ENCODE assay signal across 18 mouse cellular contexts in the genomic region with DNA sequence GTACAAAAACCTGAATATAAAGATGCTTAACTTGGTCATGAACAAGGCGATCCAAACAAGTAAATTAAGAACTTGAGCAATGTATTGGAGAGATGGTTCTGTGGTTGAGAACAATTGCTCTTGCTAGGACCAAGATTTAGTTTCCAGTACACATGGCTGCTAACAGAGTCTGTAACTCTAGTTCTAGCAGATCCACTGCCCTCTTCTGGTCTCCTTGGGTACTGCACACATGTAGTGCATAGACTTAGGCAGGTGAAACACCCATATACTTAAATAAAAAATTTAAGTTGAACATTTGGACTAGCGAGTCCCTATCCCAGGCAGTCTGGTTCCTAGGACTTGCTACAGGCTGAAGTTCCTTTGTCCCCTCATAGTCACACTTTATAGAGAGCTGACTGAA. TPM values are rescaled to one million over a fixed set of nuclear protein-coding genes. Genes with fewer than 3 reads are reported as not detected.
DNase-seq lines count a peak whose midpoint lies in the region; ATAC-seq and TF ChIP-seq lines count a peak whose summit lies in the region.
"Had no signal": no experiment of that assay in that cellular context is flagged by ENCODE, and none has a peak within 500 bp of the region (broad histone marks: within the 10 kb centered on the region; RNA-seq: fewer than 3 reads in every experiment).

No protein-coding gene starts in this region.

- DNase-seq in forebrain, postnatal 0 days = no peak
- DNase-seq in lung, postnatal 0 days (ENCODE audit: low spot score) = no peak
- no peak for DNase-seq in lung, adult 2 months
- peak; percentile 83 for DNase-seq in ES-CJ7 (ENCODE audit: low read depth, low spot score)
- peak; percentile 45 for DNase-seq in naive thymus-derived CD4-positive, alpha-beta T cell, adult 2 months (ENCODE audit: low read depth)
- DNase-seq in spleen, adult 12 weeks (ENCODE audit: low spot score) = no peak
- DNase-seq in gastrocnemius, adult 8-10 months (ENCODE audit: low spot score in 2 of 2) = no peak
- DNase-seq: gastrocnemius, postnatal 25 days; kidney, adult 18-20 months; right cerebral cortex, adult 18-20 months had no signal

- no peak overlapping the region for H3K4me3 ChIP-seq in forebrain, postnatal 0 days (ENCODE audit: low read depth, low read length)
- no peak overlapping the region for H3K4me3 ChIP-seq in forebrain, embryonic 15.5 days
- H3K4me3 ChIP-seq in lung, postnatal 0 days (ENCODE audit: low read depth, low read length) = no peak overlapping the region
- no peak overlapping the region for H3K4me3 ChIP-seq in lung, adult 2 months (replicated peaks; ENCODE audit: extremely low read depth, low read depth, low read length)
- H3K4me3 ChIP-seq: limb, embryonic 12.5 days had no signal

- no peaks in the 10 kb centered on the region for H3K4me1 ChIP-seq in forebrain, postnatal 0 days (ENCODE audit: insufficient read depth)
- no peaks in the 10 kb centered on the region for H3K4me1 ChIP-seq in forebrain, embryonic 15.5 days
- no peaks in the 10 kb centered on the region for H3K4me1 ChIP-seq in lung, postnatal 0 days (ENCODE audit: insufficient read depth, low read depth, low read length)
- no peaks in the 10 kb centered on the region for H3K4me1 ChIP-seq in lung, adult 2 months (ENCODE audit: control insufficient read depth, insufficient read depth, low read length)
- H3K4me1 ChIP-seq: limb, embryonic 12.5 days had no signal

- WGBS in forebrain, postnatal 0 days = 95% methylated on average over 2 of the region's 2 CpGs
- WGBS in forebrain, embryonic 15.5 days = 97% methylated on average over 2 of the region's 2 CpGs
- WGBS in lung, postnatal 0 days = 97% methylated on average over 2 of the region's 2 CpGs
- 97% methylated on average over 2 of the region's 2 CpGs for WGBS in lung, adult 2 months

- no peaks in the 10 kb centered on the region for H3K27me3 ChIP-seq in forebrain, postnatal 0 days (ENCODE audit: insufficient read depth, low read length)
- H3K27me3 ChIP-seq in forebrain, embryonic 15.5 days = no peaks in the 10 kb centered on the region
- H3K27me3 ChIP-seq in lung, postnatal 0 days (replicated peaks; ENCODE audit: insufficient read depth, low read length) = no peaks in the 10 kb centered on the region

- H3K36me3 ChIP-seq in forebrain, postnatal 0 days (ENCODE audit: insufficient read depth) = no peaks in the 10 kb centered on the region
- H3K36me3 ChIP-seq in forebrain, embryonic 15.5 days = no peaks in the 10 kb centered on the region
- no peaks in the 10 kb centered on the region for H3K36me3 ChIP-seq in lung, postnatal 0 days (ENCODE audit: insufficient read depth, low read length)
- H3K36me3 ChIP-seq: limb, embryonic 12.5 days had no signal

- H3K4me2 ChIP-seq in forebrain, postnatal 0 days (ENCODE audit: low read depth) = no peak overlapping the region
- no peak overlapping the region for H3K4me2 ChIP-seq in forebrain, embryonic 15.5 days (replicated peaks)
- no peak overlapping the region for H3K4me2 ChIP-seq in lung, postnatal 0 days (replicated peaks; ENCODE audit: low read depth, low read length)
- H3K4me2 ChIP-seq: limb, embryonic 12.5 days had no signal

- no peaks in the 10 kb centered on the region for H3K9me3 ChIP-seq in forebrain, postnatal 0 days (ENCODE audit: low read length)
- no peaks in the 10 kb centered on the region for H3K9me3 ChIP-seq in forebrain, embryonic 15.5 days
- H3K9me3 ChIP-seq in lung, postnatal 0 days (ENCODE audit: low read length) = no peaks in the 10 kb centered on the region

- no peak for TF ChIP-seq POLR2A in lung, adult 2 months (IDR thresholded peaks at IDR 0.05; ENCODE audit: borderline replicate concordance, extremely low read depth, low read depth, low read length)

- H3K27ac ChIP-seq in forebrain, postnatal 0 days (ENCODE audit: low read depth, low read length) = no peak overlapping the region
- no peak overlapping the region for H3K27ac ChIP-seq in forebrain, embryonic 15.5 days (replicated peaks)
- no peak overlapping the region for H3K27ac ChIP-seq in lung, postnatal 0 days (ENCODE audit: low read length)
- H3K27ac ChIP-seq: limb, embryonic 12.5 days; macrophage had no signal

- ATAC-seq in forebrain, postnatal 0 days = no peak
- no peak for ATAC-seq in forebrain, embryonic 15.5 days (replicated peaks)
- no peak for ATAC-seq in lung, postnatal 0 days

- no peak for TF ChIP-seq EP300 in lung, postnatal 0 days (IDR thresholded peaks at IDR 0.05)

- H3K9ac ChIP-seq in forebrain, postnatal 0 days = no peak overlapping the region
- no peak overlapping the region for H3K9ac ChIP-seq in forebrain, embryonic 15.5 days (replicated peaks)
- no peak overlapping the region for H3K9ac ChIP-seq in lung, postnatal 0 days (replicated peaks; ENCODE audit: low read depth)
- H3K9ac ChIP-seq: limb, embryonic 12.5 days had no signal

- peak; percentile 44 for TF ChIP-seq CTCF in forebrain, postnatal 0 days (IDR thresholded peaks at IDR 0.05; ENCODE audit: low read depth)
- TF ChIP-seq CTCF in lung, postnatal 0 days (IDR thresholded peaks at IDR 0.05) = peak; percentile 39
- TF ChIP-seq CTCF in lung, adult 2 months (IDR thresholded peaks at IDR 0.05; ENCODE audit: insufficient read depth, low read length) = no peak

RNA-seq across cellular contexts. Expression of a gene that starts 1.0 kb away (rescaled TPM):
- total RNA-seq in forebrain, postnatal 0 days (2014; rRNA removed) = 0.33 and 0.46 TPM in 2 replicates
- polyA plus RNA-seq in forebrain, postnatal 0 days (2015; fragmentation: Nextera tagmentation; extraction: Ambion mirVana) = 1.1 and 1.4 TPM in 2 replicates
- 0.22 and 0.88 TPM in 2 replicates for polyA plus RNA-seq in forebrain, embryonic 15.5 days (2015; fragmentation: Nextera tagmentation; extraction: Ambion mirVana)
- polyA plus RNA-seq in lung, postnatal 0 days (2015; fragmentation: Nextera tagmentation; extraction: Ambion mirVana) = 22.7 and 24.3 TPM in 2 replicates
- 17.8 and 19.7 TPM in 2 replicates for polyA plus RNA-seq in lung, adult 2 months (2012; rRNA removed)
- total RNA-seq in gastrocnemius, adult 8-10 months (2022) = not detected
- total RNA-seq: gastrocnemius, postnatal 25 days had no signal
- polyA plus RNA-seq: forebrain, embryonic 11.5 days; macrophage had no signal

RNA-seq across cellular contexts. Expression of a gene that starts 8.9 kb away (rescaled TPM):
- not detected in 2 replicates for total RNA-seq in forebrain, postnatal 0 days (2014; rRNA removed)
- polyA plus RNA-seq in forebrain, postnatal 0 days (2015; fragmentation: Nextera tagmentation; extraction: Ambion mirVana) = 0.29 TPM in 1 of 2 replicates, not detected in the other
- polyA plus RNA-seq in forebrain, embryonic 15.5 days (2015; fragmentation: Nextera tagmentation; extraction: Ambion mirVana) = not detected in 2 replicates
- polyA plus RNA-seq in lung, postnatal 0 days (2015; fragmentation: Nextera tagmentation; extraction: Ambion mirVana) = 0.64 and 0.89 TPM in 2 replicates
- polyA plus RNA-seq in lung, adult 2 months (2012; rRNA removed) = 0.38 and 0.62 TPM in 2 replicates
- total RNA-seq in gastrocnemius, adult 8-10 months (2022) = not detected
- total RNA-seq: gastrocnemius, postnatal 25 days; layer of hippocampus, adult 8-10 months had no signal
- polyA plus RNA-seq: heart, embryonic 16.5 days; limb, embryonic 12.5 days; macrophage; neural tube, embryonic 11.5 days; stomach, embryonic 14.5 days had no signal

RNA-seq across cellular contexts. Expression of a gene that starts 19.1 kb away (rescaled TPM):
- total RNA-seq in forebrain, postnatal 0 days (2014; rRNA removed) = 7.8 and 15.5 TPM in 2 replicates
- polyA plus RNA-seq in forebrain, postnatal 0 days (2015; fragmentation: Nextera tagmentation; extraction: Ambion mirVana) = 14.3 and 17.5 TPM in 2 replicates
- polyA plus RNA-seq in forebrain, embryonic 15.5 days (2015; fragmentation: Nextera tagmentation; extraction: Ambion mirVana) = 18.1 and 18.9 TPM in 2 replicates
- 48.6 and 52.5 TPM in 2 replicates for polyA plus RNA-seq in lung, postnatal 0 days (2015; fragmentation: Nextera tagmentation; extraction: Ambion mirVana)
- polyA plus RNA-seq in lung, adult 2 months (2012; rRNA removed) = 16.3 and 18.3 TPM in 2 replicates
- total RNA-seq in gastrocnemius, adult 8-10 months (2022) = 10 to 100 TPM; 15.6 to 26.7 (median 24.0) TPM

RNA-seq across cellular contexts. Expression of a gene that starts 19.2 kb away (rescaled TPM):
- 8.5 and 18.0 TPM in 2 replicates for total RNA-seq in forebrain, postnatal 0 days (2014; rRNA removed)
- polyA plus RNA-seq in forebrain, postnatal 0 days (2015; fragmentation: Nextera tagmentation; extraction: Ambion mirVana) = 11.6 and 12.3 TPM in 2 replicates
- polyA plus RNA-seq in forebrain, embryonic 15.5 days (2015; fragmentation: Nextera tagmentation; extraction: Ambion mirVana) = 11.4 and 13.1 TPM in 2 replicates
- 58.9 and 61.8 TPM in 2 replicates for polyA plus RNA-seq in lung, postnatal 0 days (2015; fragmentation: Nextera tagmentation; extraction: Ambion mirVana)
- 89.9 and 123 TPM in 2 replicates for polyA plus RNA-seq in lung, adult 2 months (2012; rRNA removed)
- total RNA-seq in gastrocnemius, adult 8-10 months (2022) = 1 to 10 TPM; 3.7 to 5.7 (median 4.7) TPM

RNA-seq across cellular contexts. Expression of a gene that starts 30.1 kb away (rescaled TPM):
- 109 and 139 TPM in 2 replicates for total RNA-seq in forebrain, postnatal 0 days (2014; rRNA removed)
- polyA plus RNA-seq in forebrain, postnatal 0 days (2015; fragmentation: Nextera tagmentation; extraction: Ambion mirVana) = 157 and 178 TPM in 2 replicates
- polyA plus RNA-seq in forebrain, embryonic 15.5 days (2015; fragmentation: Nextera tagmentation; extraction: Ambion mirVana) = 91.7 and 95.2 TPM in 2 replicates
- 109 and 117 TPM in 2 replicates for polyA plus RNA-seq in lung, postnatal 0 days (2015; fragmentation: Nextera tagmentation; extraction: Ambion mirVana)
- polyA plus RNA-seq in lung, adult 2 months (2012; rRNA removed) = 45.4 and 60.4 TPM in 2 replicates
- 10 to 100 TPM; 28.9 to 32.9 (median 31.3) TPM for total RNA-seq in gastrocnemius, adult 8-10 months (2022)

Comparison
In these comparisons a context has a peak if more than half of its experiments do, and no peak if none do; other contexts are left out.
1. DNase-seq: peak in ES-CJ7 (single experiment) and naive thymus-derived CD4-positive, alpha-beta T cell, adult 2 months (single experiment); none in forebrain, postnatal 0 days (single experiment), lung, postnatal 0 days (single experiment), lung, adult 2 months (single experiment), spleen, adult 12 weeks (single experiment) and gastrocnemius, adult 8-10 months (0 of 2).